Mouse (Mus musculus) neural tube, embryonic 10.5 days (tissue): ENCODE data around the gene Vwc2l.

Experiments used
- DNase-seq: peaks from one replicate; pipeline ENCODE4 v3.0.0-alpha.2; 2017; ENCODE audit warnings: low spot score; ENCODE audit errors: extremely low spot score

Vwc2l gene

DNA sequence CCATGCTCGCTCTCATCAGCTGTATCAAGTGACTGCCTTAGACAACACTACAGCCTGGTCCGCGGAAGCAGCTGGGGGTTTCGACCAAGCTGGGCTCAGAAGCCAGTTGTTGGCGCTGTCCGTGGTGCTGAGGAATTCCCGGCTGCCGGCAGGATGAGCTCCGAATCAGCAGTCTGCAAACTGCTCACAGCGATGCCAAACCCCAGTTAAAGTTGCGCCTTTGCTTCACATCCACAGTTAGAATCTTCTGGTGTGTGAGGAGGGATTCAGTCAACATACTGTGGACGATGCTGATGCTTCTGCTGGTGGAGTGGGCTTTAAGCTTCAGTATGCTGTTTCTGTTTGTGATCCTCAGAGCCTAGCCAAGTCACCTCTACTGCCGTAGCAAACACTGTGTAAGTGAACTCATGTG is at the start of gene Vwc2l:
Gene Vwc2l (plus strand): TSS at position 61 of the 412 bp plus-strand sequence.
- DNase-seq: peak; percentile 83

DNA sequence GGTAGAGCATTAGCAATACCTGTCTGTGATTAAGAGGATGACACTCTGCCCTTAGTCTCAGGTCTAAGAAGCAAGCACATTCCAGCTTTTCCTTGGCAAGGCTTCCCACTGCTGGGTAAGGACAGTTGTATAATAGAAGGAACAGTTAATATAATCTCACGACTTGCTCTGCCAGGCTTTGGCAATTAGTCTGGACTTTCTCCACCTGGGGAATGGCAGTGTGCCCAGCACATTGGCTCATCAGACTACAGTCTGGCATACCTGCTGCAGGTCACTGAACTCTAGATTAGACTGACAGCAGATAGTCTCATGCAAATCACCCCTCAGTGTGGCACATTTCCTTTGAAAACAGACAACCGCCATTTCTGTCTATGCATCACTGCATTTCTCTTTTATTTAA is 33.0 kb upstream of the Vwc2l start:
- DNase-seq: no peak

GRCm38 (mm10) chr1:70700270-70700669 is 25.2 kb upstream of the Vwc2l start:
- DNase-seq: no peak

- no peak for DNase-seq
These were observed 21.6 kb upstream of the Vwc2l start for GRCm38 (mm10) chr1:70703934-70704333.

DNA sequence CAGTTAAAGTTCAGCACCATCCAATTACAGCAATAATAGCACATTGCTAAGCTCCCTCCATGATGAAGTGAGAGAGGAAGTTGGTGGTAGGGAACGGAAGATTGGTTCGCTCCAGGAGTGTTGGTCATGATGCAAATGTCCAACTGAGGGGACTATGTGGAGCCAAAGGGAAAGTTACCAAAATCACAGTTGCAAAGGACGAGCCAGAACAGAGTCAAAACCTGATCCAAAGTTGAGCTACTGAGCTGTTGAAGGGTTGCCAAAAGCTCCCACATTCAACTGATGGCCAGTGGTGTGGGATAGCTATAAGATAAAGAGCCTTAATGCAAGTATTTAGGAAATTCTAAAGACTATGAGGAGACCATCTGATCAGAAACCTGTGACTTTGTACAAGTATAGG is 19.7 kb upstream of the Vwc2l start:
- DNase-seq: no peak

DNA sequence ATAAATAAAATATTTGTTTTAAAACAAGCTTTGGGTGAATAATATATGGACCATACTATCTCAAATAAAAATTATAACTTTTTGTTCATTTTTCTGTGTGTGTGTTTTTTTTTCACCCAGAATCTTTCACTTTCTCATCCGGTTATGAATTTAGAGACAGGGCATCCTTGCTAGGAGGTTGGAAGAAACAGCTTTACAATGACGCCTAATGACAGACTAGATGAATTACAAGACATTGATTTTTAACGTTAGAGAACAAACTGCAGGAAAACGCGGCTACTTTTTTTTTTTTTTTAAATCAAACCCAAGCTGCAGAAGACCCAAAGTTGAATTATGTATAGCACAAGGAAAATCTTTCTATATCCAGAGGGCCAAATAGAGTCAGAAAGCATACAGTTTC is 470 bp upstream of the Vwc2l start:
- DNase-seq: no peak

DNA sequence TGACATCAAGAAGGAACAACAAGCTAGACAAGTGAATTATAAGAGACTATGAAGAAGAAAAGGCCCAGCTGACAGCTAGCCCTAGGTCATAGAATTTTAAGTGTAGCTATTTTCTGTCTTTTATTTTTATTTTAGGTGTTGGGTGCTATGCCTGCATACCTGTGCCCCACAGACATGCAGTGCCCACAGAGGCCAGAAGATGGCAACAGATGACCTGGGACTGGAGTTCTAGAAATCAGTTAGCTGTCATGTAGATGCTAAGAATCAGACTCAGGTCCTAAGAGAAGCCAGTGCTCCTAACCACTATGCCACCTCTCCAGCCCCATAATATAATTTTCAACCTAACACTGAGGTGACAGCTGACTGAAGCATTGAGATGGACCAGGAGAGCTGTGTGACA is 61.6 kb downstream of the Vwc2l start:
- no peak for DNase-seq

GRCm38 (mm10) chr1:70791636-70792035 is 66.1 kb downstream of the Vwc2l start:
- no peak for DNase-seq

- DNase-seq: no peak
These were observed 69.6 kb downstream of the Vwc2l start for GRCm38 (mm10) chr1:70795094-70795493.

DNA sequence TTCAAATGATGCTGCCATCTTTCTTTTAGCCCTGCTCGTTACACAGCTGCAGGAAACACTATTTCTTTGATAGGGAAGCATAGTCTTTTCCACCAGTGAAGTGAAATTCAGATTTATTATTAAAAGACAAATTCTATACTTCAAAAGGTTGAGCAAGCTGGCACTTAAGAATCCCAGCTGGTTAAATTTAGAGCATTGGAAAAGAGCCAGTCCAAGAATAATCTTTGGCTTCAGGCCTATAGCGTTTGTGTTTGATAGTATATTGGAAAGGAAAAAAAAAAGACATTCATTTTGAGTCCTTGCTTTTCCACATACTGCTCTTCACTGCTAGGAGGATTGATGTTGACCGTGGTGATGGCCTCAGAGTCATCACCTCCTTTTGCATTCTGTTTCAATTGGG is 77.9 kb downstream of the Vwc2l start:
- DNase-seq: no peak

DNA sequence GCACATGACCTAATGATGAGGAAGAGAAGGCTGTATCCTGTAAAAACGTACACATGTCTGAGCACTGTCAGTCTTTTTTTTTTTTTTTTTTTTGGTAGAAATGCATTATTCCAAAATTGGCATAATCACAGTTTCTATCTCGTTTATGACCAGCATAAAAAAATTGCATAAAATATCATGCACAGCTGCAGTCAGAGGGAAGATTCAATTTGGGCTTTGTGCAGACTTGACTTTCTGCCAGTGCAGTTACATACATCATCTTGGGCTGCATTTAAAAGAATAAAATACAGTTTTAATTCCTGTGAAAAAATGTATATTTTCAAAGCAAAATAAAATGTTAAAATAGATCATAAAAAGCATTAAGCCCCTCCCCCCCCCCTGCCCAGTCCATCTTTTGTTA is 97.6 kb downstream of the Vwc2l start:
- no peak for DNase-seq

- no peak for DNase-seq
These were observed 107.7 kb downstream of the Vwc2l start for GRCm38 (mm10) chr1:70833262-70833661.

GRCm38 (mm10) chr1:70842222-70842621 is 116.7 kb downstream of the Vwc2l start:
- DNase-seq: no peak

DNA sequence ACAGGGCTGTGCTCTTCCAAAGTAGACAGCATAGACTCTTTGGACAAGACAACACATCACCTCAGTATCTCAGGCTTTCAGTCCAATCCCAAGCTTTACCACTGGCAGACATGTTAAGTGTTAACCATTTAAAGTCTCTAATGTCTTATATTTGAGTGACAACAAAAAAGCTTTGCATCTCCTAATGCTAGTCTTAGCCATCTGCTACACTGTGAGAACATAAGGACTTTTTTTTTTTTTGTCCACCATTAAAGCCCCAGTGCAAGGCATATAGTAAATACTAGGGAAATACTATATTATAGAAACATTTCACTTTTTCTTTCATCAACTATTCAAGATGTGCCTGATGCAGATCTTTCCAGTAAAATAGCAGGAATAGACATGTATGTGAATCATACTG is 119.8 kb downstream of the Vwc2l start:
- DNase-seq: no peak

DNA sequence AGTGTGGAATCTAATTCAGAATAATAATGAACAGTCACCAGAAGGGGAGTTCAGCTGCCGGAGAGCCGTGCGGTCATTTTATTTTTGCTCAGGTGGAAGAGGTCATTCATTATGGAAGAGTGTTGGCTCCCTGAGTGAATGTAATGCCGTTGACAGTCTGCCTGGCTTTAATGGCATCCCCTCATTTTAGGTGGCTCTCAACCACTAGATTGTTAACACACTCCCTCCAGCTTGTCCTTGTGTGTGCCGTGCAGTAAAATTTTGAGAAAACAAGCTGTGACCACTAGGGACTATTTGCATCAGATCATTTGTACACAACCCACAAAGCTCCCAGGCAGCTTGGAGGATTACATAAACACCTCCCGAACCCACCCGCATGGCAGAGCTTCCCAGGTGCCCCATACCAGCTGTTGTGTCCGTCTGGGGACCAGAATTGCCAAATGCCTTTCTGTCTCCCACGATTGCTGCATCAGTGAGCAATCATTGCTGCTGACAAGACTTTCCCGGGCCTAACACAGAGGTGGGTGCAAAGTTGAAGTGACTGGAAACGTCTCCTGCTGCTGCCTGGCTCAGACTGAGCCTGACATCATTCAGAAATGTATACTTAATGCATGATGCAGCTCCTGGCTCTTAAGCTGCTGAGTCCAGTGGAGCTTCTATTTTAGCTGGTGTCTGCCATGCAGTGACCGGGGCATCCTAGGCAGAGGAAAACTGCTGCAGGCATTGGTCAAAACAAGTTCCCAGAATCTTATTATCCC is 126.3 kb downstream of the Vwc2l start:
- no peak for DNase-seq

DNA sequence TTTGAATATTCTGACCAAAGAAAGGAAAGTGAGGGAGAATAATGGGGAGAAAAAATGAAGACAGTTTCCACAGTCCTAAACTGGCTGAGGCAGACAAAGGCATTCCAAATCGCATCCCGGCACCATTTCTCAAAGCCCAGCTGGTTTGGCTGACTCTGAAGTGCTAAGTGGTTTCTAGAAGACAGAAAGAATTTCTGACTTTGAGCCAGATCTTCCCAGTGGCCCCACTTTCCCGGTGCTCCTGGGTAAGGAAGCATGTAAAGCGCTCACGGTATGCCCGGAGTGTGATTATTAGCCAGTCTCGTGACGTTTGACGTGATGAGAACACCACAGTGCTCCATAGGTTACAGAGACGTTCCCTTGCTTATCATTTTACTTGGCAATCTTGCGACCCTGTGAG is 127.9 kb downstream of the Vwc2l start:
- DNase-seq: no peak

GRCm38 (mm10) chr1:70855912-70856311 is 130.4 kb downstream of the Vwc2l start:
- no peak for DNase-seq

DNA sequence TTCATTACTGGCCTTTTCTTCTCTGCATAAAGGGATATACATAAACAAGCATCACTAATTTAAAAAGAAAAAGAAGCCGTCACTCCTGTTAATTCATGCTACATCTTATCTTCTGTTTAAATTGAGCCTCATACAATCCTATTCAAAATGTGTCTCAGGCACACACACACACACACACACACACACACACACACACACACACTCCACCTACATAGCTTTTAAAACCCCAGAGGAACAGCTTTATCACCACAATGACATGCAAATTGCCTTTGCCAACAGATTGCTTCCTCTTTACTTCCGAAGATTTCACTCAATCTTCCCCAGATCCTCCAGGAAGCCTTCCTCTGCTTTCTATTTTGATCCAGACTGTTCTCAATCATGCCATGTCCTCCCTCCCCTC is 136.2 kb downstream of the Vwc2l start:
- no peak for DNase-seq

GRCm38 (mm10) chr1:70866137-70866536 is 140.6 kb downstream of the Vwc2l start:
- no peak for DNase-seq

DNA sequence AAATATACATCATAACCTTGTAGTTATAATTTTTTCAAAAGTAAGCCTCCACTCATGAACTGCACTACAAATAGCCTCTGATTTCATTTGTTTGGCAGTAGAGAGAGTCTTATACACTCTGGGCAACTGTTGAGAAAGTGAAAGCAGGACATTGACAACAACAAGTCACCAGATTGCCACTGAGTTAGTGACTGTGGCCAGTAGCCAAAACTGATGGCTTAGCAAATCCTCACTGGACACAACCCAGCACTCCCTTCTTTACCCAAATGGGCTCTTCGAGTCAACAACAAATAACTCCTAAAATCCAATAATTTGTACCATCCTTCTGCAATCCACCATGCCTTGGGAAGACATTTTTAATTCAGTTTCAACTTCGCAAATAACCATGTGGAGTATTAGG is 155.0 kb downstream of the Vwc2l start:
- no peak for DNase-seq

DNA sequence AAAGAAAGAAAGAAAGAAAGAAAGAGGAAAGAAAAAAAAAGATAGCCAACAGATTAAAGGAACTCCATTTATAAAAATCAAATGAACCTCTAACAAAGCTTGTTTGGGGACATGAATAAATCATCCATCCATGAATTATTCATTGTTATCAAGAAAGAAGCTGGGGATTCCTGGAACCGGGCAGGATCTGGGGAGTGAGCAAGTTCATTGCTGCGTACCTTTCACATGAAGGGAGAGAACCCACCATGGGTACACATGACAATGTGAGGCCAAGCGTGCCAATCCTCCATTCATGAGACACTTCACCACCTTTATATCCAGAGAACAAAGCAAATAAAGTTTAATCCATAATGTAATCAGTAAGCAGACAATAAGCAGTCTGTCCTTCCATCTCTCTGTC is 155.8 kb downstream of the Vwc2l start:
- DNase-seq: no peak

GRCm38 (mm10) chr1:70884156-70884555 is 158.6 kb downstream of the Vwc2l start:
- no peak for DNase-seq

GRCm38 (mm10) chr1:70902311-70902710 is 176.8 kb downstream of the Vwc2l start:
- DNase-seq: no peak

- no peak for DNase-seq
These were observed 181.9 kb downstream of the Vwc2l start for GRCm38 (mm10) chr1:70907366-70907765.
